ENCODE assay signal across 35 mouse cellular contexts in genomic region chr3:155247929-155248328, GRCm38 (mm10).
"Had no signal": no experiment of that assay in that cellular context is flagged by ENCODE, and none has a peak within 500 bp of the region (broad histone marks: within the 10 kb centered on the region; RNA-seq: fewer than 3 reads in every experiment).

No protein-coding gene starts in this region.

- H3K9me3 ChIP-seq: heart, embryonic 10.5 days; heart, embryonic 15.5 days; hindbrain, embryonic 10.5 days; hindbrain, embryonic 12.5 days; hindbrain, embryonic 13.5 days; hindbrain, embryonic 15.5 days; intestine, embryonic 15.5 days; kidney, embryonic 15.5 days had no signal

- H3K4me2 ChIP-seq: heart, embryonic 11.5 days; heart, embryonic 12.5 days; heart, embryonic 13.5 days; heart, embryonic 15.5 days; hindbrain, embryonic 12.5 days; hindbrain, embryonic 13.5 days; hindbrain, embryonic 14.5 days; hindbrain, embryonic 15.5 days; intestine, embryonic 15.5 days; kidney, embryonic 15.5 days had no signal

- H3K9ac ChIP-seq: heart, embryonic 12.5 days; heart, embryonic 13.5 days; heart, embryonic 15.5 days; hindbrain, embryonic 12.5 days; hindbrain, embryonic 13.5 days; hindbrain, embryonic 14.5 days; hindbrain, embryonic 15.5 days; intestine, embryonic 15.5 days; kidney, embryonic 15.5 days had no signal

- H3K27ac ChIP-seq: heart, embryonic 10.5 days; heart, embryonic 13.5 days; heart, embryonic 15.5 days; hindbrain, embryonic 10.5 days; hindbrain, embryonic 12.5 days; hindbrain, embryonic 13.5 days; hindbrain, embryonic 14.5 days; hindbrain, embryonic 15.5 days; hindbrain, postnatal 0 days; intestine, embryonic 15.5 days; kidney, embryonic 15.5 days; kidney, postnatal 0 days; layer of hippocampus, adult 2 months had no signal

- H3K36me3 ChIP-seq: heart, embryonic 10.5 days; heart, embryonic 12.5 days; heart, embryonic 13.5 days; heart, embryonic 15.5 days; hindbrain, embryonic 10.5 days; hindbrain, embryonic 12.5 days; hindbrain, embryonic 13.5 days; hindbrain, embryonic 15.5 days; intestine, embryonic 15.5 days; kidney, embryonic 15.5 days had no signal

- H3K4me3 ChIP-seq: heart, embryonic 10.5 days; heart, embryonic 12.5 days; heart, embryonic 13.5 days; heart, embryonic 15.5 days; hindbrain, embryonic 10.5 days; hindbrain, embryonic 12.5 days; hindbrain, embryonic 13.5 days; hindbrain, embryonic 15.5 days; intestine, embryonic 15.5 days; kidney, embryonic 15.5 days; layer of hippocampus, adult 2 months had no signal

- ATAC-seq: hindbrain, embryonic 16.5 days; hindbrain, postnatal 0 days; inflammation-experienced regulatory T-cells, adult 6 months; intestine, embryonic 15.5 days; intestine, embryonic 16.5 days; intestine, postnatal 0 days had no signal

- H3K4me1 ChIP-seq: heart, embryonic 10.5 days; heart, embryonic 13.5 days; heart, embryonic 15.5 days; hindbrain, embryonic 10.5 days; hindbrain, embryonic 12.5 days; hindbrain, embryonic 13.5 days; hindbrain, embryonic 15.5 days; intestine, embryonic 15.5 days; kidney, embryonic 15.5 days had no signal

- DNase-seq: heart, postnatal 10 days; heart, postnatal 14 days; heart, postnatal 36 days; heart, postnatal 4 days; kidney, adult 11 months; kidney, adult 18-20 months; kidney, adult 2 months; kidney, adult 8-10 months; kidney, adult 9 months; kidney, postnatal 10 days; kidney, postnatal 14 days; kidney, postnatal 25 days; kidney, postnatal 36 days; kidney, postnatal 4 days; layer of hippocampus, adult 9-11 months; layer of hippocampus, postnatal 36 days had no signal

- H3K27me3 ChIP-seq: heart, embryonic 12.5 days; heart, embryonic 13.5 days; heart, embryonic 15.5 days; hindbrain, embryonic 12.5 days; hindbrain, embryonic 13.5 days; hindbrain, embryonic 15.5 days; intestine, embryonic 15.5 days; kidney, embryonic 15.5 days had no signal
